Comparison of ENCODE assay signal across 1 mouse cellular context in genomic region chr8:75093399-75094156, GRCm38 (mm10).
TF ChIP-seq lines count a peak whose summit lies in the region.

Gene Hmox1 (plus strand): TSS chr8:75093621.

TF ChIP-seq in CH12.LX, 34 proteins besides CTCF, POLR2A, EP300 and RAD21 (continued from another document):
- TF ChIP-seq MEF2A (IDR thresholded peaks at IDR 0.05; ENCODE audit: borderline replicate concordance, low read depth, low read length) (no peak), SIN3A (IDR thresholded peaks at IDR 0.05; ENCODE audit: low read length) (peak; percentile 98), NELFE (IDR thresholded peaks at IDR 0.05; ENCODE audit: low read depth, low read length) (peak; percentile 90), E2F4 (IDR thresholded peaks at IDR 0.05; ENCODE audit: insufficient replicate concordance, low read depth, low read length) (no peak), TCF12 (IDR thresholded peaks at IDR 0.05; ENCODE audit: low read depth, low read length) (peak; percentile 91), SMC3 (IDR thresholded peaks at IDR 0.05; ENCODE audit: low read depth, low read length) (no peak), ZC3H11A (IDR thresholded peaks at IDR 0.05; ENCODE audit: low read depth, low read length) (no peak), UBTF (IDR thresholded peaks at IDR 0.05; ENCODE audit: low read depth, low read length) (no peak), CHD2 (IDR thresholded peaks at IDR 0.05; ENCODE audit: low read length) (no peak; the same call in 1 of the 2 replicates), MYC (IDR thresholded peaks at IDR 0.05; ENCODE audit: low read depth, low read length) (no peak; the same call in 1 of the 2 replicates), IRF4 (IDR thresholded peaks at IDR 0.05; ENCODE audit: low read depth, low read length) (0 out of 2 replicates have a peak, but pooled peaks have one; percentile 19), POLR2AphosphoS2 (IDR thresholded peaks at IDR 0.05; ENCODE audit: low read depth, low read length) (peak; percentile 77; the same call in 1 of the 2 replicates)
TF ChIP-seq in CH12.LX: peak in this region for 17.
